Mouse (Mus musculus) heart, adult 2 months (tissue): ENCODE data around the gene Oit3.
"Not testable (repeated sequence)": the region's sequence is repeated elsewhere in the genome, so short reads cannot be mapped to it uniquely, and the experiment has no call there.

ENCODE experiments used
- CTCF ChIP-seq: fragments of 200-600 bp; IDR thresholded peaks from 2 replicates; pipeline ENCODE4 v1.8.1; 2022; ENCODE audit warnings: antibody characterized with exemption, mild to moderate bottlenecking, moderate library complexity
- EP300 ChIP-seq: fragments of 200-500 bp; IDR thresholded peaks from 2 replicates; pipeline ENCODE4 v1.6.1; 2011; ENCODE audit warnings: low read depth, low read length, control low read depth; ENCODE audit not compliant: insufficient read depth
- POLR2A ChIP-seq: fragments of 200-500 bp; IDR thresholded peaks from 2 replicates; pipeline ENCODE4 v1.6.1; 2011; ENCODE audit warnings: mild to moderate bottlenecking, low read depth, low read length, control low read depth; ENCODE audit not compliant: insufficient read depth

DNA sequence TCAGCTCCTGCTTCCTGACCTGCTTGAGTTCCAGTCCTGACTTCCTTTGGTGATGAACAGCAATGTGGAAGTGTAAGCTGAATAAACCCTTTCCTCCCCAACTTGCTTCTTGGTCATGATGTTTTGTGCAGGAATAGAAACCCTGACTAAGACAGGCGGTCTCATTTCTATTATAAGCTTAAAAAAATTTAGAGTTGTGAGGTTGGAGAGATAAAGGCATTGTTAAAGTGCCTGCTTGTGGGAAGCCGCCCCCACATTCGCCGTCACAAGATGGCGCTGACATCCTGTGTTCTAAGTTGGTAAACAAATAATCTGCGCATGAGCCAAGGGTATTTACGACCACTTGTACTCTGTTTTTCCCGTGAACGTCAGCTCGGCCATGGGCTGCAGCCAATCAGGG lies 60.0 kb downstream of the Oit3 start:
- not testable (repeated sequence) for TF ChIP-seq CTCF, POLR2A, EP300
